Mouse (Mus musculus): ENCODE results near the gene Rapsn.

- TF ChIP-seq EP300 (IDR thresholded peaks at IDR 0.05; ENCODE audit: low read depth) (no peak), CTCF (IDR thresholded peaks at IDR 0.05; ENCODE audit: low read depth) (no peak)
These were observed 4.2 kb upstream of the Rapsn start for GRCm38 (mm10) chr2:91031216-91031615.

Measured in heart, postnatal 0 days (tissue).